Mouse (Mus musculus) spleen, adult 2 months (tissue): ENCODE data around the gene Kctd5. TPM values are rescaled to one million over a fixed set of nuclear protein-coding genes. Genes with fewer than 3 reads are reported as not detected.

Experiments used
- DNase-seq, 2 experiments: peaks; one replicate each; pipeline versions ENCODE4 v3.0.0 to v3.0.0-alpha.2; 2012 to 2021; ENCODE audit warnings: low spot score in 2 of 2, low read depth in 1 of 2
- H3K27ac ChIP-seq: fragments of 200-500 bp; 2 replicates; pipeline ENCODE4 v1.5.1; 2012; ENCODE audit warnings: low read length, inconsistent platforms; ENCODE audit not compliant: insufficient read depth
- H3K27me3 ChIP-seq: fragments of 200-500 bp; 2 replicates; pipeline ENCODE4 v1.6.1; 2012; ENCODE audit warnings: mild to moderate bottlenecking, moderate library complexity, low read length, inconsistent platforms; ENCODE audit not compliant: control insufficient read depth, insufficient read depth
- H3K36me3 ChIP-seq: fragments of 200-500 bp; 2 replicates; pipeline ENCODE4 v1.6.1; 2012; ENCODE audit warnings: mild to moderate bottlenecking, low read length, inconsistent platforms; ENCODE audit not compliant: control insufficient read depth, insufficient read depth
- H3K4me1 ChIP-seq: fragments of 200-500 bp; 2 replicates; pipeline ENCODE4 v1.6.1; 2011; ENCODE audit warnings: inconsistent platforms; ENCODE audit not compliant: control insufficient read depth, insufficient read depth, insufficient read length
- H3K4me3 ChIP-seq: fragments of 200-500 bp; 2 replicates; pipeline ENCODE4 v1.5.1; 2011; ENCODE audit warnings: mild to moderate bottlenecking, inconsistent platforms; ENCODE audit not compliant: insufficient read depth, insufficient read length; ENCODE audit errors: extremely low read depth
- CTCF ChIP-seq: fragments of 200-500 bp; IDR thresholded peaks from 2 replicates; pipeline ENCODE4 v1.5.1; 2011; ENCODE audit warnings: mild to moderate bottlenecking, inconsistent platforms; ENCODE audit not compliant: insufficient read depth, insufficient read length, insufficient replicate concordance; ENCODE audit errors: extremely low read depth
- POLR2A ChIP-seq: fragments of 200-500 bp; IDR thresholded peaks from 2 replicates; pipeline ENCODE4 v1.6.1; 2011; ENCODE audit warnings: low read depth, low read length, inconsistent platforms
- WGBS: fragments of 180-500 bp; shearing (Covaris S2); methylation state at CpG from one replicate; pipeline ENCODE4 v1.1.7; 2018; 5-methylcytosine and 5-hydroxymethylcytosine counted together
- polyA plus RNA-seq: library from polyadenylated mRNA; depleted of rRNA; stranded (reverse); fragments of >200 nt; gene quantifications from 2 replicates; pipeline ENCODE4 v1.2.3, GENCODE M21; 2012

Kctd5 gene
- polyA plus RNA-seq, 1 experiment: 14.7 TPM

- no peaks in the 10 kb centered on the region for H3K4me1 ChIP-seq
- H3K36me3 ChIP-seq: peaks cover 57% of the 10 kb centered on the region
- DNase-seq: no peak
- WGBS: 88% methylated on average over 5 of the region's 5 CpGs
- no peaks in the 10 kb centered on the region for H3K27me3 ChIP-seq
- no peak for TF ChIP-seq POLR2A
- no peak for TF ChIP-seq CTCF
- H3K4me3 ChIP-seq: no peak overlapping the region
- no peak overlapping the region for H3K27ac ChIP-seq
Measured at GRCm38 (mm10) chr17:24057730-24058245, 15.5 kb downstream of the Kctd5 start.

GRCm38 (mm10) chr17:24056636-24057625, 16.4 kb downstream of the Kctd5 start:
- H3K27me3 ChIP-seq: no peaks in the 10 kb centered on the region
- 93% methylated on average over 14 of the region's 14 CpGs for WGBS
- DNase-seq: no peak
- H3K4me1 ChIP-seq: no peaks in the 10 kb centered on the region
- TF ChIP-seq POLR2A: no peak
- no peak for TF ChIP-seq CTCF
- H3K36me3 ChIP-seq: peaks cover 57% of the 10 kb centered on the region
- no peak overlapping the region for H3K27ac ChIP-seq
- H3K4me3 ChIP-seq: no peak overlapping the region

- H3K36me3 ChIP-seq: peaks cover 34% of the 10 kb centered on the region
- TF ChIP-seq CTCF (no peak), POLR2A (no peak)
- 92% methylated on average over 8 of the region's 8 CpGs for WGBS
Measured at GRCm38 (mm10) chr17:24049008-24049407, 24.3 kb downstream of the Kctd5 start.

GRCm38 (mm10) chr17:24048053-24048452, 25.2 kb downstream of the Kctd5 start:
- Histone ChIP-seq H3K36me3 (peaks cover 25% of the 10 kb centered on the region), H3K27me3 (no peaks in the 10 kb centered on the region), H3K4me3 (no peak overlapping the region), H3K27ac (no peak overlapping the region), H3K4me1 (no peaks in the 10 kb centered on the region)
- no peak for DNase-seq
- no peak for TF ChIP-seq POLR2A
- TF ChIP-seq CTCF: no peak
- WGBS: 92% methylated on average over 5 of the region's 5 CpGs

More at GRCm38 (mm10) chr17:24049008-24049407, 24.3 kb downstream of the Kctd5 start:
- H3K4me3 ChIP-seq: no peak overlapping the region
- H3K27ac ChIP-seq: no peak overlapping the region
- no peak for DNase-seq
- H3K4me1 ChIP-seq: no peaks in the 10 kb centered on the region
- H3K27me3 ChIP-seq: no peaks in the 10 kb centered on the region

GRCm38 (mm10) chr17:24046026-24046425, 27.3 kb downstream of the Kctd5 start:
- H3K4me3 ChIP-seq: no peak overlapping the region
- peaks cover 19% of the 10 kb centered on the region for H3K36me3 ChIP-seq
- no peak for TF ChIP-seq CTCF
- TF ChIP-seq POLR2A: no peak
- H3K4me1 ChIP-seq: no peaks in the 10 kb centered on the region
- no peak overlapping the region for H3K27ac ChIP-seq
- DNase-seq: no peak
- WGBS: 48% methylated on average over 5 of the region's 5 CpGs
- no peaks in the 10 kb centered on the region for H3K27me3 ChIP-seq

- WGBS: 86% methylated on average over 10 of the region's 10 CpGs
- no peak overlapping the region for H3K27ac ChIP-seq
- TF ChIP-seq CTCF: no peak
- no peak for TF ChIP-seq POLR2A
- no peak for DNase-seq
- no peak overlapping the region for H3K4me3 ChIP-seq
- no peaks in the 10 kb centered on the region for H3K4me1 ChIP-seq
- no peaks in the 10 kb centered on the region for H3K27me3 ChIP-seq
- peaks cover 17% of the 10 kb centered on the region for H3K36me3 ChIP-seq
Measured at GRCm38 (mm10) chr17:24045608-24046007, 27.7 kb downstream of the Kctd5 start.

GRCm38 (mm10) chr17:24044482-24044881, 28.8 kb downstream of the Kctd5 start:
- no peak for TF ChIP-seq CTCF
- no peak for DNase-seq
- H3K27me3 ChIP-seq: no peaks in the 10 kb centered on the region
- H3K36me3 ChIP-seq: peaks cover 16% of the 10 kb centered on the region
- H3K27ac ChIP-seq: no peak overlapping the region
- H3K4me3 ChIP-seq: no peak overlapping the region
- 56% methylated on average over 5 of the region's 5 CpGs for WGBS
- H3K4me1 ChIP-seq: no peaks in the 10 kb centered on the region
